Mouse (Mus musculus) v-Abl transformed pro-B cells (cell line): ENCODE measurements around the gene Bricd5.

Source experiments
- in situ Hi-C, 2 experiments: fragments of 400-800 bp; cut with MboI; formaldehyde crosslinking; loops; one replicate each; pipeline ENCODE4 v1.15.1; 2025; ENCODE audit not compliant: unreplicated experiment in 2 of 2

Bricd5 gene

GRCm38 (mm10) chr17:24507806-24508460, 34.2 kb downstream of the Bricd5 start:
- in situ Hi-C loops = no loop called here

GRCm38 (mm10) chr17:24513609-24514008, 39.9 kb downstream of the Bricd5 start:
- in situ Hi-C loops = no loop called here

- in situ Hi-C loops = no loop called here
Measured at GRCm38 (mm10) chr17:24514270-24515257, 40.9 kb downstream of the Bricd5 start.

GRCm38 (mm10) chr17:24520450-24520849, 46.8 kb downstream of the Bricd5 start:
- in situ Hi-C loops = loop anchor here in 1 of 2 experiments (5.0 kb wide), 1 partner anchor 38 kb away; no protein-coding TSS in a partner anchor

- in situ Hi-C loops = loop anchor here in 1 of 2 experiments (5.0 kb wide), 1 partner anchor 42 kb away; no protein-coding TSS in a partner anchor
Measured at GRCm38 (mm10) chr17:24524734-24525133, 51.0 kb downstream of the Bricd5 start.
